Mouse (Mus musculus): ENCODE results near the gene Elp1. TPM values are rescaled to one million over a fixed set of nuclear protein-coding genes. Genes with fewer than 3 reads are reported as not detected.

Gene Elp1
- 49.2 TPM for polyA plus RNA-seq (2014; fragmentation: Illumina TruSeq; extraction: RNeasy Lipid Tissue Mini Kit (QIAGEN cat#74804); ENCODE audit: low read depth, low replicate concordance)

GRCm38 (mm10) chr4:56801907-56802668 is at the start of gene Elp1, which contains the start of gene Fam206a:
Gene Elp1 (minus strand): TSS chr4:56802331.
Gene Fam206a (plus strand): TSS chr4:56802345.

GRCm38 (mm10) chr4:56743363-56744195 is 58.6 kb downstream of the Elp1 start, which contains the start of gene Actl7a:
Gene Actl7a (plus strand): TSS chr4:56743413.

GRCm38 (mm10) chr4:56741041-56741493 is 61.1 kb downstream of the Elp1 start, which contains the start of gene Actl7b:
Gene Actl7b (minus strand): TSS chr4:56741443.

GRCm38 (mm10) chr4:56740020-56740485 is 62.1 kb downstream of the Elp1 start, which contains the start of gene Gm26657:
Gene Gm26657 (plus strand): TSS chr4:56740070.

Other genes starting within 250 kb of the Elp1 start
- gene Gm26657, start 62.3 kb downstream of the Elp1 start, polyA plus RNA-seq (2014; fragmentation: Illumina TruSeq; extraction: RNeasy Lipid Tissue Mini Kit (QIAGEN cat#74804); ENCODE audit: low read depth, low replicate concordance) = not detected
- not detected for gene Actl7b, start 60.9 kb downstream of the Elp1 start, polyA plus RNA-seq (2014; fragmentation: Illumina TruSeq; extraction: RNeasy Lipid Tissue Mini Kit (QIAGEN cat#74804); ENCODE audit: low read depth, low replicate concordance)
- not detected for gene Actl7a, start 58.9 kb downstream of the Elp1 start, polyA plus RNA-seq (2014; fragmentation: Illumina TruSeq; extraction: RNeasy Lipid Tissue Mini Kit (QIAGEN cat#74804); ENCODE audit: low read depth, low replicate concordance)
- gene Fam206a, start within 50 bp of the Elp1 start, polyA plus RNA-seq (2014; fragmentation: Illumina TruSeq; extraction: RNeasy Lipid Tissue Mini Kit (QIAGEN cat#74804); ENCODE audit: low read depth, low replicate concordance) = 25.0 TPM
- 26.1 TPM for gene Ctnnal1, start 62.9 kb upstream of the Elp1 start, polyA plus RNA-seq (2014; fragmentation: Illumina TruSeq; extraction: RNeasy Lipid Tissue Mini Kit (QIAGEN cat#74804); ENCODE audit: low read depth, low replicate concordance)
- gene Tmem245, start 145.1 kb upstream of the Elp1 start, polyA plus RNA-seq (2014; fragmentation: Illumina TruSeq; extraction: RNeasy Lipid Tissue Mini Kit (QIAGEN cat#74804); ENCODE audit: low read depth, low replicate concordance) = 91.4 TPM
- 1.3 TPM for gene Frrs1l, start 188.1 kb upstream of the Elp1 start, polyA plus RNA-seq (2014; fragmentation: Illumina TruSeq; extraction: RNeasy Lipid Tissue Mini Kit (QIAGEN cat#74804); ENCODE audit: low read depth, low replicate concordance)